In the genomic region with DNA sequence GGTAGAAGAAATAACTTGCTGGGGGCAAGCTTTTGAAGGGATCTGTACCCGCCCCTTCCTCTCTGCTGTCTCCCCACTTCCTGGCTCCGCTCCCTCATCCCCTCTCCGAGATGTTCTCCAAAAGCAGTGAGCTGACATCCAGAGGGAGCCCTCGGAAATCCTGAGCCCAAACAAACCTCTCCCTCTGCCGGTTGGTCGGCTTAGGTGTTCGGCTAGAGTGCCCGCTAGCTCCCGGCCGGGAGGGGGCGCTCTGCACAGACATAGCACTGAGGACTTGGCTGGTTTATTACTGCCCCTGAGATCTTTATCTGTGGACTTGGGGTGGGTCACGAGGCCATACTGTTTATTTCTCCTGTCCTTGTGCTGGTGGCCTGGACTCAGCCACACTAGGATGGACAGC, we compare ENCODE assay signal across 11 mouse cellular contexts. TPM values are rescaled to one million over a fixed set of nuclear protein-coding genes. Genes with fewer than 3 reads are reported as not detected.
A peak's percentile ranks its signal among the peaks of the same experiment; 100 is the strongest.
DNase-seq lines count a peak whose midpoint lies in the region; ATAC-seq and TF ChIP-seq lines count a peak whose summit lies in the region.
"Had no signal": no experiment of that assay in that cellular context is flagged by ENCODE, and none has a peak within 500 bp of the region (broad histone marks: within the 10 kb centered on the region; RNA-seq: fewer than 3 reads in every experiment).

No protein-coding gene starts in this region.

- no peaks in the 10 kb centered on the region for H3K36me3 ChIP-seq in forebrain, postnatal 0 days (ENCODE audit: insufficient read depth)
- H3K36me3 ChIP-seq in forebrain, embryonic 15.5 days, result no peaks in the 10 kb centered on the region
- no peaks in the 10 kb centered on the region for H3K36me3 ChIP-seq in testis, adult 2 months (ENCODE audit: control insufficient read depth, insufficient read depth, low read length)
- H3K36me3 ChIP-seq in liver, postnatal 0 days (replicated peaks; ENCODE audit: insufficient read depth, low read length), result no peaks in the 10 kb centered on the region
- H3K36me3 ChIP-seq: neural tube, embryonic 12.5 days had no signal

- no peak for TF ChIP-seq EP300 in liver, postnatal 0 days (IDR thresholded peaks at IDR 0.05; ENCODE audit: low read depth)

- ATAC-seq in forebrain, postnatal 0 days, result no peak
- ATAC-seq in forebrain, embryonic 15.5 days (replicated peaks), result no peak
- peak; percentile 22; the same call in 1 of the 2 replicates for ATAC-seq in liver, postnatal 0 days
- ATAC-seq in monocyte, adult 5-6 weeks (replicated peaks; ENCODE audit: insufficient number of reproducible peaks, low FRiP score, low TSS enrichment, poor library complexity, severe bottlenecking), result no peak
- no peak for ATAC-seq in frontal cortex, adult (ENCODE audit: low TSS enrichment)

- H3K4me3 ChIP-seq in forebrain, postnatal 0 days (ENCODE audit: low read depth, low read length), result no peak overlapping the region
- no peak overlapping the region for H3K4me3 ChIP-seq in forebrain, embryonic 15.5 days
- no peak overlapping the region for H3K4me3 ChIP-seq in testis, adult 2 months (ENCODE audit: control insufficient read depth, low read depth, low read length)
- H3K4me3 ChIP-seq in liver, postnatal 0 days (ENCODE audit: low read depth, low read length), result no peak overlapping the region
- H3K4me3 ChIP-seq: neural tube, embryonic 12.5 days had no signal

- H3K4me1 ChIP-seq in forebrain, postnatal 0 days (ENCODE audit: insufficient read depth), result no peaks in the 10 kb centered on the region
- H3K4me1 ChIP-seq in forebrain, embryonic 15.5 days, result no peaks in the 10 kb centered on the region
- peaks cover 4% of the 10 kb centered on the region; the same call in 1 of the 2 replicates for H3K4me1 ChIP-seq in testis, adult 2 months (ENCODE audit: control insufficient read depth, insufficient read depth, low read length)
- H3K4me1 ChIP-seq in liver, postnatal 0 days (ENCODE audit: insufficient read depth), result no peaks in the 10 kb centered on the region
- H3K4me1 ChIP-seq: neural tube, embryonic 12.5 days had no signal

- H3K9ac ChIP-seq in forebrain, postnatal 0 days, result no peak overlapping the region
- no peak overlapping the region for H3K9ac ChIP-seq in forebrain, embryonic 15.5 days (replicated peaks)
- no peak overlapping the region for H3K9ac ChIP-seq in liver, postnatal 0 days (replicated peaks)
- H3K9ac ChIP-seq: neural tube, embryonic 12.5 days had no signal

- TF ChIP-seq POLR2A in testis, adult 2 months (IDR thresholded peaks at IDR 0.05; ENCODE audit: control insufficient read depth, low read depth, low read length), result no peak

- no peak overlapping the region for H3K4me2 ChIP-seq in forebrain, postnatal 0 days (ENCODE audit: low read depth)
- H3K4me2 ChIP-seq in forebrain, embryonic 15.5 days (replicated peaks), result no peak overlapping the region
- no peak overlapping the region for H3K4me2 ChIP-seq in liver, postnatal 0 days (ENCODE audit: low read depth, low read length)
- H3K4me2 ChIP-seq: neural tube, embryonic 12.5 days had no signal

- DNase-seq in forebrain, postnatal 0 days, result no peak
- no peak for DNase-seq in testis, postnatal 14 days (ENCODE audit: low spot score)
- peak; percentile 49 for DNase-seq in liver, postnatal 0 days
- peak; percentile 77 for DNase-seq in testis, postnatal 10 days (ENCODE audit: low spot score)
- DNase-seq: cerebellum, adult 11-12 months had no signal

- peak; percentile 23 for TF ChIP-seq CTCF in forebrain, postnatal 0 days (IDR thresholded peaks at IDR 0.05; ENCODE audit: low read depth)
- TF ChIP-seq CTCF in testis, adult 2 months (IDR thresholded peaks at IDR 0.05; ENCODE audit: control insufficient read depth, insufficient read depth, insufficient replicate concordance, low read depth, low read length), result peak; percentile 65; the same call in 1 of the 2 replicates
- TF ChIP-seq CTCF in liver, postnatal 0 days (IDR thresholded peaks at IDR 0.05; ENCODE audit: low read depth), result peak; percentile 59

- no peaks in the 10 kb centered on the region for H3K9me3 ChIP-seq in forebrain, postnatal 0 days (ENCODE audit: low read length)
- H3K9me3 ChIP-seq in forebrain, embryonic 15.5 days, result no peaks in the 10 kb centered on the region
- H3K9me3 ChIP-seq in liver, postnatal 0 days (ENCODE audit: low read length), result no peaks in the 10 kb centered on the region

- H3K27me3 ChIP-seq in forebrain, postnatal 0 days (ENCODE audit: insufficient read depth, low read length), result no peaks in the 10 kb centered on the region
- no peaks in the 10 kb centered on the region for H3K27me3 ChIP-seq in forebrain, embryonic 15.5 days
- H3K27me3 ChIP-seq in testis, adult 2 months (ENCODE audit: control insufficient read depth, insufficient read depth, low read length), result no peaks in the 10 kb centered on the region
- H3K27me3 ChIP-seq in liver, postnatal 0 days (ENCODE audit: insufficient read depth, low read length), result 0 out of 2 replicates have a peak, but pooled peaks cover 2% of the 10 kb centered on the region

- H3K27ac ChIP-seq in forebrain, postnatal 0 days (ENCODE audit: low read depth, low read length), result no peak overlapping the region
- H3K27ac ChIP-seq in forebrain, embryonic 15.5 days (replicated peaks), result no peak overlapping the region
- H3K27ac ChIP-seq in testis, adult 2 months (ENCODE audit: control insufficient read depth, insufficient read depth, low read depth, low read length), result 0 out of 2 replicates have a peak overlapping the region, but pooled peaks have one; percentile 23
- no peak overlapping the region for H3K27ac ChIP-seq in liver, postnatal 0 days (ENCODE audit: low read depth)
- H3K27ac ChIP-seq: neural tube, embryonic 12.5 days had no signal

- 54% methylated on average over 12 of the region's 12 CpGs for whole genome bisulfite sequencing in forebrain, postnatal 0 days
- WGBS in forebrain, embryonic 15.5 days, result 61% methylated on average over 12 of the region's 12 CpGs
- 44% methylated on average over 12 of the region's 12 CpGs for WGBS in liver, postnatal 0 days (ENCODE audit: insufficient replicate concordance)

RNA-seq across cellular contexts. Expression of gene Wfdc1, which starts 3.1 kb away (rescaled TPM):
- 8.6 and 8.9 TPM in 2 replicates for total RNA-seq in forebrain, postnatal 0 days (2014; rRNA removed)
- polyA plus RNA-seq in forebrain, postnatal 0 days (2015; fragmentation: Nextera tagmentation; extraction: Ambion mirVana), result 8.3 and 9.0 TPM in 2 replicates
- polyA plus RNA-seq in forebrain, embryonic 15.5 days (2015; fragmentation: Nextera tagmentation; extraction: Ambion mirVana), result 2.4 and 2.9 TPM in 2 replicates
- polyA plus RNA-seq in testis, adult 2 months (2012; rRNA removed), result 25.8 and 26.9 TPM in 2 replicates
- 6.0 and 7.2 TPM in 2 replicates for polyA plus RNA-seq in liver, postnatal 0 days (2015; fragmentation: Nextera tagmentation; extraction: Ambion mirVana)
- not detected in 3 replicates for total RNA-seq in monocyte, adult 5-6 weeks (2017)

RNA-seq across cellular contexts. Expression of gene Atp2c2, which starts 30.5 kb away (rescaled TPM):
- not detected in 2 replicates for total RNA-seq in forebrain, postnatal 0 days (2014; rRNA removed)
- 0.15 and 0.22 TPM in 2 replicates for polyA plus RNA-seq in forebrain, postnatal 0 days (2015; fragmentation: Nextera tagmentation; extraction: Ambion mirVana)
- 0.09 TPM in 1 of 2 replicates, not detected in the other for polyA plus RNA-seq in forebrain, embryonic 15.5 days (2015; fragmentation: Nextera tagmentation; extraction: Ambion mirVana)
- polyA plus RNA-seq in testis, adult 2 months (2012; rRNA removed), result 1.2 and 1.4 TPM in 2 replicates
- 0.05 and 0.14 TPM in 2 replicates for polyA plus RNA-seq in liver, postnatal 0 days (2015; fragmentation: Nextera tagmentation; extraction: Ambion mirVana)
- not detected in 3 replicates for total RNA-seq in monocyte, adult 5-6 weeks (2017)

RNA-seq across cellular contexts. Expression of gene Kcng4, which starts 33.8 kb away (rescaled TPM):
- 0.38 and 1.5 TPM in 2 replicates for total RNA-seq in forebrain, postnatal 0 days (2014; rRNA removed)
- 0.34 and 0.90 TPM in 2 replicates for polyA plus RNA-seq in forebrain, postnatal 0 days (2015; fragmentation: Nextera tagmentation; extraction: Ambion mirVana)
- polyA plus RNA-seq in forebrain, embryonic 15.5 days (2015; fragmentation: Nextera tagmentation; extraction: Ambion mirVana), result 0.09 and 0.28 TPM in 2 replicates
- 12.3 and 13.3 TPM in 2 replicates for polyA plus RNA-seq in testis, adult 2 months (2012; rRNA removed)
- not detected in 2 replicates for polyA plus RNA-seq in liver, postnatal 0 days (2015; fragmentation: Nextera tagmentation; extraction: Ambion mirVana)
- total RNA-seq in monocyte, adult 5-6 weeks (2017), result not detected in 3 replicates

RNA-seq across cellular contexts. Expression of gene Adad2, which starts 56.7 kb away (rescaled TPM):
- total RNA-seq in forebrain, postnatal 0 days (2014; rRNA removed), result not detected in 2 replicates
- polyA plus RNA-seq in forebrain, postnatal 0 days (2015; fragmentation: Nextera tagmentation; extraction: Ambion mirVana), result 0.09 and 0.16 TPM in 2 replicates
- not detected in 2 replicates for polyA plus RNA-seq in forebrain, embryonic 15.5 days (2015; fragmentation: Nextera tagmentation; extraction: Ambion mirVana)
- 48.7 and 54.3 TPM in 2 replicates for polyA plus RNA-seq in testis, adult 2 months (2012; rRNA removed)
- not detected in 2 replicates for polyA plus RNA-seq in liver, postnatal 0 days (2015; fragmentation: Nextera tagmentation; extraction: Ambion mirVana)
- not detected in 3 replicates for total RNA-seq in monocyte, adult 5-6 weeks (2017)
- total RNA-seq: heart, adult 18-20 months had no signal

Comparison
In these comparisons a context has a peak if more than half of its experiments do, and no peak if none do; other contexts are left out.
1. DNase-seq: peak in liver, postnatal 0 days (single experiment) and testis, postnatal 10 days (single experiment); none in forebrain, postnatal 0 days (single experiment) and testis, postnatal 14 days (single experiment).
2. Peak in every context shown above with its lines, with median percentiles within 50 percentile points of each other: CTCF ChIP-seq.